Mouse (Mus musculus) left cerebral cortex, adult 18-20 months (tissue): ENCODE results near the gene Lyar. TPM values are rescaled to one million over a fixed set of nuclear protein-coding genes. Genes with fewer than 3 reads are reported as not detected.

Source experiments
- DNase-seq, 2 experiments: peaks; one replicate each; pipeline ENCODE4 v3.0.0; 2021 to 2022; ENCODE audit warnings: low spot score in 2 of 2, mixed read lengths in 1 of 2
- long read RNA-seq, 2 experiments: library from polyadenylated mRNA; stranded (forward); transcript quantifications; one replicate each; pipeline ENCODE4 v2.0.0; 2021
- total RNA-seq, 2 experiments: library from RNA; stranded (reverse); gene quantifications; 2 replicates each; pipeline ENCODE4 v1.2.3; 2021

Lyar gene
- 10 to 100 TPM; 10.1 to 10.3 TPM for total RNA-seq
- long read RNA-seq, experiment 1, transcript Lyar-201 (9 exons, 1,563 nt), result major isoform, 18 of 20 reads
- long read RNA-seq, experiment 1, partial matches to known transcripts, result 0 of 20 reads
- long read RNA-seq, experiment 1, other reads (novel, unspliced or antisense), result 2 of 20 reads
- long read RNA-seq, experiment 2, transcript Lyar-201 (9 exons, 1,563 nt), result major isoform, 10 of 14 reads
- long read RNA-seq, experiment 2, partial matches to known transcripts, result 1 of 14 reads
- long read RNA-seq, experiment 2, other reads (novel, unspliced or antisense), result 3 of 14 reads

DNA sequence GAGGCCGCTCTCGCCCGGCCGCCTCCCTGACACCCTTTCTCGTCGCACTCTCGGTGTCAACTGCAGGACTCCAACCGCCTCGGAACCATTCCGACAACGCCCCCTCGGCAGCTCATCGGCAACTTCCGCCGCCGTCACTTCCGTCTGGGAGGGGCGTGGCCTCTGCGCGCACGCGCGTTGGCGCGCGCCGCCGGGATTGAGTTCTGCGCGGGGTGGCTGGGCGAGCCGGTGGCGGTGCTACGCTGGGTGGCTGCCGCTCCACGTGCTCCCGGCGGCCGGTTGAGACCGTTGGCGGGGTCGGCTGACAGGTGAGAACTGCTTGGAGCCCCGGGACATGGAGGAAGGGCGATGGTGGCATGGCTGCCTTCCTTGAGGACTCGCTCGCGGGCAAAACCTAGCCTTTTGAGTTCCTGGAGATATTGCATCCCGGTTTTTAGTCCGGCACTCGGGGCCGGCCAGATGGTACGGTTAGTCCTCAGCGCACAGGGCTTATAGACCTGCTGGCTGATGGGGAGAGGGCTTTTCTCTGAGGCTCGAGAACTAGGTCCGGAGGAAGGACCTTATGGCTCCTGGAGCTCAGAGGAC, at the start of gene Lyar, which contains the start of gene Zbtb49:
Gene Lyar (plus strand): TSS at position 143 of the 585 bp plus-strand sequence.
Gene Zbtb49 (minus strand): TSS at position 130 of the 585 bp plus-strand sequence.
- peak; percentile 94 to 97 for DNase-seq

DNA sequence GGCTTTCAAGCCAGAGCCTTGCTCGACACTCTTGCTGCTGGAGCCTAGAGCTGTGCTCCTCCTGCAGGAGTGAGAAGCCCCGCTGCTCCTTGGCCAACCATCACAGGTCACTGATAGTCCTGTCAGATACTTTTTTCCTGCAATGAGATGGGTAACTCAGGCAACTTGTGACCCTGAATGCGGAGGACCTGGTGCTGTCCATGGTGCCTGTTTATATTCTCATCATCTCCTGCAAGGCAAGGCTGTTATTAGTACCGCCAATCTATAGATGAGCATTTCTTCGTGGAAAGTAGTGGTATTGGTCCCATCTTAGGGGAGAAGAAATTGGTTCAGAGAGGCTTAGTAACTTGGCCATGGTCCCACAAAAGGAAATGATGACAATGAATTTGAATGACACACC, 46.5 kb upstream of the Lyar start:
- no peak for DNase-seq

DNA sequence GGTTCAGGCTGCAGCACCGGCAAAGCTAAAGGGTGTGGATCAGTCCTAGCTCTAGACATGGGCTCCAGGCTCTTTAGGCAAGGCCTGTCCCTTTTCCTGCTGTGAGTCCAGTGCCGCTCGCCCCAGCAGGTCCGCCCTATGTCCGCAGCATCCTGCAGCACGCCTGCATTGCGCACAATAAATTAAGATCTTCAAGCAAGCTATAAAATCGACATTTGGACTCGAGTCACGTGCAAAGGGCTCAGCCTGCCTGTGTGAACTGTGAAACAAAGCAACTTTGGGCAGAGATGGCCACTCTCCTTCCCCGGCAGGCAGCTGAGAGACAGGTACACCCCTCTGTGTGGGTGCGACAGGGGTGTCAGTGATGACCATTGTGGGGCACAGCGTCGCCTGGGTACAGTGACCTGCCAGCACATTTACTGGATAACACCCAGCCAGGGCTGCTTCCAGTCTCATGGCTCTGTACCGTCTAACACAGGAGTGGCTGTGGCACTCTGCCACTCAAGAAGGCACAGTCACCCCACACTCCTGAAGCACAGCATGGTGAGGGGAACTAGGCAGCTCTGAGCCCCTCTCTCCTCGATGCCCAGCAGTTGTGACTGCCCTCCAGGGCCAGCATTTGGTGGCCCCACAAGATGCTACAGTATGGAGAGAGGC, 45.9 kb upstream of the Lyar start:
- DNase-seq, result no peak

DNA sequence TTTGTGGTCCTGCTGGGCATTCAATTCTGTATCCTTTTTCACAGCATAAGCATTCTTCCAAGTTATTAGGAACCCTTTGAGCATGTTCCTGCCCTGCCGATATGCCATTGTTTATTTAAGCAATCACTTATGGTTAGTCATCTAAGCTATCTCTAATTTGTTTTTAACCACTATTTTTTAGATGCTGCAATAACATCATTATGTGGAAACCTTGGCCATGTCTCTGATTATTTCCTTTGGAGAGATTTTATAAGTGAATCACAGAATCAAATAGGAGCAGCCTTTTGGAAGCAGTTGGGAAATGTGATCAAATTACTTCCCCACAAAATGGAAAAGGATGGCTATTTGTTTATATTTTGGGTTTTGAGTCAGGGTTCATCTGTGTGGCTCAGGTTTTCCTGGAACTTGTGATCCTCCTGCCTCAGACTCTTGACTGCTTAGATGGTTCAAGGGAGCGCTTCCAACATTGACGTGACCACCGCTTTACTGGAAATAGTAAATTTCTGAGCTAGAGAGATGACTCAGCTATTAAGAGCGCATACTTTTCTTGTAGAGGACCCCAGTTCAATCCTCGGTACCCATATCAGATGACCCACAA, 35.5 kb upstream of the Lyar start:
- no peak for DNase-seq

DNA sequence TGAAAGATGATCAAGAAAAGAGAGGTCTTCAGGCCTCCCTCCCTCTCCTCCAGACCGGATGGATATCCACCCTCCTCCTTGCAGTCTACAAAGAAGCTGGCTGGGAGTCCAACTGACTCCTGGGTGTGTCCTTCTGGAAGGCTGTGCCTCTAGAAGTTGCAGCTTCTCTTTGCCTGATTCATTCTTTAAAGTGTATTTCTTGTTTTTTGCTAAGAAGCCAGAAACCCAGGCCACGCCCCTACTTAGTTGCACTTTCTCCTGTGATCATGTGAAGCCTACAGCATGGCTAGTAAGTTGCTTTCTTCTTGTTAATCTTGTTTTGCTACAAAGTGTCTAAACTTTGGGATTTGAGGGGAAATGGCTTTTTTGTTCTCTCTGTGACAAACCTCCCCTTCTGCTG, 33.3 kb upstream of the Lyar start:
- DNase-seq, result no peak

DNA sequence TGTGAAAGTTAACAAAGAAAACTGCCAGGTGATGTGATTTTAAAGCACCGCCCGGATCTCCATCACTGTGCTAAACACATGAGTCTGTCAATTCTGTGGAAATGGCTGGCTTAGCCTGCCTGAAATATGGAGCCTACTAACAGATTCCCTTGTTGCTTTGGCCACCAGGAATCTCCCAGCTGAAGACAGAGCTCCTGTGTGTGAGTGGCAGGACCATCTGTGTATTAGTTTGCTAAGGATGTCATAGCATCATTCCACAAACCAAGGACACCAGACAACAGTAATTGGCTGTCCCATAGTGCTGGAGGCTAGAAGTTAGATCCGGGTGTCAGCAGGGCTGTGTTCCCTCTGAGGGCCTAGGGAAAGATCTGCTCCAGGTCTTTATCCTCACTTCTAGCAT, 29.4 kb upstream of the Lyar start:
- DNase-seq, result no peak

DNA sequence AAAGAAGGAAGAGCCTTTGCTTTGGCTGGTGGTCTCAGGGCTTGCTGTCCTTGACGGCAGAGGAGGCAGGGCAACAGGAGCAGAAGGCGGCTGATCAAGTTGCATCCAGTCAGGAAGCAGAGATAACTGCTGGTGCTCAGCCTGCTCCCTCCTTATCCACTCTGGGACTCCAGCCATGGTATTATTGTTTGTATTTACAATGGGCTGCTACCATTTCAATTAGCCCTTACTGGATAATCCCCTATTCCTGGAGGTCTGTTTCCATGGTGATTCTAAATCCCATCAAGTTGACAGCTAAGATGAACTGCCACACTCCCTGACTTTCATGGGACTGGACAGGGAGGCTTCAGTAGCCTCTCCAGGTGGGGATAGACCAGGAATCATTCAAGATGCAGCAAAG, 25.3 kb upstream of the Lyar start:
- no peak for DNase-seq

DNA sequence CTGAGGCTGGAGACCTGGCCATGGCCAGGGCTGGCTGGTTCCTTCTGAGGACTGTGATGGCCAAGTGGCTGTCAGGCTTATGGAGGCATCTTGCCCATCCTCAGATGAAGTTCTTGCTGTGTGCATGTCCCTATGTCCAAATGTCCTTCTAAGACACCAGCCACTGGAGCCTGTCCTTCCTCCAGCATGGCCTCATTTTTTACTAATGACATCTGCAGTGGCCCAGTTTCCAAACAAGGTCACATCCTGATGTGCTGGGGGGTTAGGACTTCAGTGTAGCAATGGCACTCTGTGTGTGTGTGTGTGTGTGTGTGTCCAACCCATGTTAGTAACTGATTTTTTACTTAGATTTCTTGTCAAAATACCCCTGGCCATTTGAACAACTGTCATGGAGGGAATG, 24.3 kb upstream of the Lyar start:
- DNase-seq, result no peak

DNA sequence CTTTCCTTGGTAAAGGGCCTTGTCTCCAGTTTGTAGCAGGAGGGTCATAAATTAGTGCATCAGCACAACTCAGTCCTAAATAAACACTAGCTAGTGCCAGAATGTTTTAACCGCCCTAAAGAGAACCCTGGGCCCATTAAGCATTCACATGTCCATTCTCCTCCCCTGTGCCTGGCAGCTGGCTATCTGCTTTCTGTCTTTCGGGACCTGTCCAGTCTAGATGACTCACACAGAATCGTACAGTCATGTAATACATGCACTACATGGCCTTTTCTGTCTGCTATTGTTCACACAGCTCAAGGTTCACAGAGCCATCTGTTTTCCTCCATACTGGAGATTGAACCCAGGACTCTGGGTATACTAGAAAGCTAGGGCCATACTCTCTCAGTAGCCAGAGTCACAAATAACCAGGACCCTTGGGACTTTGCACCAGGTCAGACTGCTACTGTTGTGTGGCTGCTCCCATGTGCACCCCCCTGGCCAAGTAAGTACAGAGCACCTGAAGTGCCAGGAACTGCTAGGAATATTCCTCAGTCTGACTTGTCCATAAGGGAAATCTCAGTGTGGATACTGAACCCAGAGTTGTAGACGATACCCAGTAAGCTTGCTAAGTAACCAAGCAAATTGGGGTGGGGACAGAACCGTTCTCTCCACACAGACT, 23.3 kb upstream of the Lyar start:
- no peak for DNase-seq

DNA sequence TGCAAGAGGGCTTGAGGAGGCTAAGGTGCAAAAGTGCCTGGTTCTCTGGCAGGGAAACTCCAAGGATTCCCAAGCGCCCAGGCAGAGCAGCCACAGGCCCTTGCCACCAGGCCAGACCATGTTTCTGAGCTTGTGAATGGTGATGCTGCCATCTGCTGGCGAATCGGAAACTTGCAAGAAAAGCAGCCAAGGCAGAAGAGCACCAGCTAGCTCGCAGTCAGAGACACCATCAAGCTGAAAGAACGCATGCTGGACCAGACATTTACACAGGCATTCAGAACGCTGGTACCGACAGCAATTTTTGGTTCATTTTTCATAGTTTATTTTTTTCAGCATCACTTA, 22.8 kb upstream of the Lyar start:
- DNase-seq, result peak; percentile 90

DNA sequence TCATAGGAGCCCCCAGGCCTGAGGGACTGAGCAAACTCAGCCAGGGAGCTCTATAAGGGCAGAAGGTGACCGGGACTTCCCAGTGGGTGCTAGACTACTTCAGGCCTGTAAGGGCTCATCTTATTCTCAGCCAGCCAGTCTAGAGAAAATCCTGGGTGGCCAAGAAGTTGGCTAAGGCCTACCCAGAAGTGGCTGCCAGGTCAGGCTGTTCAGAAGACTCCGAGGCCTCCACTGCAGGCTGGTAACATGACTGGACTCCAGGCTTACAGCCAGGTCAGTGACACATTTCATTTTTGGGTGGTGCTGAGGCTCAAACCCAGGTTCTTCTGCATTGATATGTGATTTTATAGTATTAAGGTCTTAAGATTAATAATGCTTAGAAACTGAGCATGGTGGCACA, 20.6 kb upstream of the Lyar start:
- no peak for DNase-seq

DNA sequence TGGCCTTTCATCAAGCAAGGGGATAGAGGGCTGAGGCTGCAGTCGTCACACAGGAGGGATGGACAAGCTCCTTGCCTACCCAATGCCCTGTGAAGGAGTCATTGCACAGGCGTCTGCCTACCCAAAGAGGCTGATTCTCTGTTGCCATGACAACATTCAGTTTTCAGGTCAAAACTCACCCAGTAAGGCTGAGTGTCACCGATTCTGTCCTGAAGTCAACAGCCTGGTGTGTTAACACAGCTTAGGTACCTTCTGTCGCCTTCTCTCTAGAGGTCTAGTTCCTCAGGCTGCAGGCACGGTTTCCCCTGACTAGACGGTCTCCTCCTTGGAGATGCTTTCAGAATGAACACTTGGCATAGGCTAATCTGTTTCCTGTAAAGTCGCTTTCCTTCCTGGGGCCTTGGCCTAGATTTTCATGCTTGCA, 15.0 kb upstream of the Lyar start:
- peak in 1 of 2 experiments; percentile 23 for DNase-seq

DNA sequence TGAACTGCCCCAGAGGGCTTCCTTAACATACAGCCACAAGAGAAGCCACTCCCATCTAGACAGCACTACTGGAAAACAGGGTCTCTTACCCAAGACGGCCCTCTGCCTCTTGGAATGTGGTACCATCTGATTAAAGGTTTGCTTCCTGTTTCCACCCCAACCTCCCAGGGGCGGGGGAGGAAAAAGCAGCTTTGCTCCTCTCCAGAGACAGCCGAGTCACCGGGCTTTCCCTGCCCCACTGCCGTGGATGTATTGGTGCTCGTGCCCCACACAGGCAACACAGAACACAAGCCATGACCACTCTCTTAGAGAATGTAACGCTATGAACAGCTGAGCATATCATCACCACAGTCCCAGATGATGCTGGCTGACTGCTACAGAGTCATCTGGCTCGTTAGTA, 11.3 kb upstream of the Lyar start:
- no peak for DNase-seq

DNA sequence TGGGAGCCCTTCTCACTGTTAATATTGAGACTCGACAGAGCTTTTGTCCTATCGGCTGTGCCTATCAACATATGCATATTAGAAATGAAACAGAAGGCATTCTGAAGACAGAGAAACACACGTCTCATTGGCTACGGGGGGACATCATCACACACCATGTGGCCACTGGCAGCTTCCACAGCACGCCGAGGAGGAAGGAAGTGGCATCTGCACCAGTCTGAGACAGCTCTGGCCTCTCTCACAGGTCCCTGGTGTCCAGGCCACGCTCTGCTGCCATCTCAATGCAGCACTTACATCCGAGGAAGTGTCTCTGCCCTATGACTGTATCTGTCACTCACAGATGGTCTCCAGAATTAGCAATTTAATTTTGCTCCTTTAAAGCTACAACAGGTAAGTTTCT, 8.6 kb upstream of the Lyar start:
- DNase-seq, result no peak

DNA sequence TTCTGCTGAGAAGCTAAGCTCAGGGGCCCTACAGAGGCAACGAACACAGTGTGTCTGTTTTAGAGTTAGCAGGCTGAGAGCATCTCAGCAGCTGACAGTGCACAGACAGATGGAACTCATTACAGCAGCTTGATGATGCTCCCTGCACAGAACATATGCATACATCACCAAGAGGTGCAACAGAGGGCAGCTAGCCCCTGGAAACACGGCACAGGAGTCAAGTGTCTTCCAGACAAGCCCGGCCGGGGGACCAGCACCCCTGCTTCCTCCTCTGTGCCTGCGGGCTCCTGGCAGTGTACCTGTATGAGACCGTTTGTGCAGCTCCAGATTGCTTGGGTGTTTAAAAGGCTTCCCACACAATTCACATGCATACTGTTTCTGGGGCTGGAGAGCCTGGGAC, 7.3 kb upstream of the Lyar start:
- no peak for DNase-seq

DNA sequence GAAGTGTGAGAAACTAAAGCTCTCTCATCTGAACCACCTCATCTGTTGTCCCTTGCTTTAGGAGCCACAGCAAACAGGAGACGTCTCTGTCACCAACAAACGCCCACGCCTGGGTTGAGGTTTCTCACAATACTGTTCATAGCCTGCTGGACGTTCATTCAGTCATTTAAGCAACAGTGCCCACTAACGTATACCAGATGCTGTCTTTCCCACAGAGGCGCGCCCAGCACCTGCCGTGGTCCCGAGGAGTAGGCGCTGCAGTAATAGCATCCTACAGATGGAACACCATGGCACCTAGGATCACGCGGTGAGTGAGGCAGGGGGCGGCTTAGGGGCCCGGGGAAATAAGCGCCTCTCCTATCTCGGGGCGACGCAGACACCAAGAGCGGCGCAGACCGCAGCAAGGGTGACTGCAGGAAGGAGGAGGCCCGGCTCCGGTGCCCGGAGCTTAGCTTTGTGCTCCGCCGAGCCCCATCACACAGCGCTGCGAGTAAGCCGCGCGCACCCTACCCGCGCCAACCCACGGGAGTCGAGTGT, 431 bp upstream of the Lyar start:
- DNase-seq, result peak in 1 of 2 experiments; percentile 35

DNA sequence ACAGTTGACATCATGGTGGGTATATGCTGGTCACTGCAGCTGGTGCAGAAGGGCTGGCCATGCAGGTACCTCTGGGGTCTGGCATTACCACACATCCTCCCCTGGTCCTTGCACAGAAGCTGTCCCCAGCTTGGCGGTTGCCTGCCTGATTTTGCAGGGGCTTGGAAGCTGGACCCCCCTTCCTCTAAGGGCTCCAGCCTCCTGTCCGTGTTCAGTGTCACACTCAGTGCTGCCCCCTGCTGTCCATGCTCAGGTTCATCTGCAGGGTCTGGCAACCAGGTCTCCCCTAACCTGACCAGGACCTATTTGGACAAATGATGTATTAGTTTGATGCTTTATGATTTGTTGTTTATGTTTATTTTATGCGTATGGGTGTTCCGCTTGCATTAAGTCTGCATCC, 15.2 kb downstream of the Lyar start:
- peak; percentile 45 to 56 for DNase-seq

DNA sequence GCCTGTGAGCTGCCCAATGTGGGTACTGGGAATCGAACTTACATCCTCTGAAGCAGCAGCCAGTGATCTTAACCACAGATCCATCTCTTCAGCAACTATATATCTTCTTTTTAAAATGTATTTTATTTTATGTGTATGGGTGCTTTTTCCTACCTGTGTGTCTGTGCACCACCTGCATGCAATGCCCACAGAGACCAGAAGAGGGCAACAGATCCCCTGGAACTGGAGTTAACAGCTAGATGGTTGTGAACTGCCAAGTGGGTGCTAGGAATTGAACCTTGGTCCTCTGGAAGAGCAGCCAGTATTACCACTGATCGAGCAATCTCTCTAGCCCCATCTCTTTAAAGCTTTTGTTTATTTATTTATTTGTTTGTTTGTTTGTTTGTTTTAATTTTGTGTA, 16.4 kb downstream of the Lyar start:
- DNase-seq, result no peak

DNA sequence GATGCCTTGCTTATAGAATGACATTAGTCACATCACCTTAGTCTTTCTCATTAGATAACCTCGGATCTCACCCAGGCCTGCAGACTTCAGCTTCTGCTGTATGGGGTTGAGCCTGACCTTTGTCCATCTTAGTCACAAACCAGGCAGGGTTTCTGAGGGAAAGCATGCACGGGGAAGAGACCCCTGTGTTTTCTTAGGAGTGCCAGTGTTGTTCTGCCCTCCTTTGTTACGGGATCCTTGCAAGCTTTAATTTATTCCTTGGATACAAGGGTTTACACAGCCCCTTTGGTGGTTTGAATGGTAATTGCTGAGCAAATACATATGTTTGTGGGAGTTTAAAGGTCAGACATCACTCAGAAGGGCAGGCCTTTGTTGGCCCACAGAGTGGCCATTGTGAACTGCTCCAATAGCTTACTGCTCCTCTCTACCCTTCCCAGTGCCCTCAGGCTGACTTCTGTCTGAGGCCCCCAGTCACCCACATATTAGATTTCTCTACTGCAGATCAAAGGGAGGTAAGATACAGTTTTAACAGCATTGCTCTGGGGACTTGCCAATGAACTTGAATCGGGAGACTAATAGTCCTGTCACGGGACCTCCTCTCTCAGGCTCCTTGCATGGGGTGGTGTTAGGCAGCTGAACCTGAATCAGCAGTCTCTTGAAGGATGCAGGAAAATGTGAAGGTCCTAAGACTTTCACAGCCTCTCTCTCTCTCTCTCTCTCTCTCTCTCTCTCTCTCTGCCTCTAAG, 20.6 kb downstream of the Lyar start:
- DNase-seq, result no peak

DNA sequence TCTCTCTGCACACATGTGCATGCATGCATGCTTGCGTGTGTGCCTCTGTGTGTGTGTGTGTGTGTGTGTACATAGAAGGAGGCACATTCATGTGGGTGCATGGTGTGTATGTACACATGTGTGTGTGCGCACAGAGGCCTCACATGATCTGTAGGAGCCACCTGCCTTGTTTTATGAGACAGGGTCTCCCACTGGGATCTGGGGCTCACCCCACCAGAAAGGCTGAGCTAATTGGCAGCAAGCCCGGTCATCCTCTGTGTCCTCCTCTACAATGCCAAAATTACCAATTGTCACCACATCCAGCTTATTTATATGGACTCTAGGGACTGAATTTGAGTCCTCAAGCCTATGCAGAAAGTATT, 21.2 kb downstream of the Lyar start:
- no peak for DNase-seq

DNA sequence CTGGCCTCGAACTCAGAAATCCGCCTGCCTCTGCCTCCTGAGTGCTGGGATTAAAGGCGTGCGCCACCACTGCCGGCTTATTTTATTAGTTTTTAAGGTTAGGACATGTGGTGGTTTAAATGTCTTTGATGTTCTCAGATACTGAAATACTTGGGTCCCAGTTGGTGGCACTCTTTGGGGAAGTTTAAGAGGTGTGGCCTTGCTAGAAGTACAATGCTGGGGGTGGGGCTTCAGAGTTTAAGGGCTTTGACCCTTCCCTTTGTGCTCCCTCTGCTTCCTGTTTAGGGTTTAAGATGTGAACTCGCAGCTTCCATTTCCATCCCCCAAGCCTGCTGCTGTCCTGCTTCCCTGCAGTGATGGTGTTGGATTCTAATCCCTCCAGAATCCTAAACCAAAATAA, 21.7 kb downstream of the Lyar start:
- no peak for DNase-seq
